Mouse (Mus musculus) adrenal gland, postnatal 14 days (tissue): Measurements from ENCODE around the gene Tnxb. TPM values are rescaled to one million over a fixed set of nuclear protein-coding genes. Genes with fewer than 3 reads are reported as not detected.
A peak's percentile ranks its signal among the peaks of the same experiment; 100 is the strongest.

Source experiments
- DNase-seq: peaks from one replicate; pipeline ENCODE4 v3.0.0; 2021; ENCODE audit warnings: mixed read lengths
- total RNA-seq: library from RNA; stranded (reverse); gene quantifications from 2 replicates; pipeline ENCODE4 v1.2.3, GENCODE M21; 2021

The Tnxb gene
- total RNA-seq, 1 experiment from 2014 or later, result 39.8 TPM

DNA sequence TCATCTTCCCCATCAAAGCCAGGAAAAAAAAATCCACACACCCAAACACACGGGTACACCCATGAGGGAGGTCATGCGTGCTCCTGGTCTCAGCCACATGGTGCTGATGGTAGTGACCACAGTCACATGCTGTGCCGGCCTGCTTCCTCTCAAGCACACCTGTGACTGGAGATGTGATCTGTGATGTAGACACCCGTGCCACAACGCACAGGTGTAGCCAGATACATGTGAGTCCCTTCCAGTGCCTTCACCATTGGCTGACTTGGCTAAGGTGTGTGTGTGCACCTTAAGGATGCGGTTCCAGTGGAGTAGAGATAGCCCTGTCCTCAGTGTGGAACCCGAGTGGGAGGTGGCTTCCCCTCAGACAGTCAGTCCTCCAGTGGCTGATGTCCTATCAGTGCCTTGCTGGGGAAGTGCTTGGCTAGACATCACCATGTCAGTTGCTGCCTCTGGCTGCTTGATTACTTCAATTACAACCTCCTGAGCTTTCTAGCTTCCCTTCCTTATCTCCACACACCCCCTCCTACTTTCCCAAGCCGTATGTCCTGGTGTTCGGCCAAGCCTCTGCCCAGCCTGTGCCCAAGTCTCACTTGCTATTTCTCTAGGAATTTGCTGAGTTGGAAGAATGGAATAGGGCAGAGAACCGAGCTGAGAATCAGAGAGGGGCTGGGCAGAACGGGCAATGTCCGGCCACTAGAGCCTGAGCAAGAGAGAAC lies 11.0 kb upstream of the Tnxb start:
- no peak for DNase-seq

DNA sequence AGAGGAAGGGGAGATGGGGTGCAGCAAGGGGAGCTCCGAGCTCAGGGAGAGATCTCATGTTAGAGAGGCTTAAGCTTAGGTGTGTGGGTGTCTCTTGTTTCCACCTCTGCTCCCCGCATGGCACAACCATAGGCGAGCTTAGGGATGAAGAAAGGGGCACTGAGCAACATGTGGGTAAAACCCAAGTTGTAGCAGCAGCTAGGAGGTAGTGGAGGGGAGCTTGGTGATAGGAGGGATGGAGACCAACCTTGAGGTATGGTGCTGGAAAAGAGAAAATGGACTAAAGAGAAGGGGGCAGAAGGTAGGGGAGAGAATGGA lies 10.5 kb upstream of the Tnxb start:
- no peak for DNase-seq

DNA sequence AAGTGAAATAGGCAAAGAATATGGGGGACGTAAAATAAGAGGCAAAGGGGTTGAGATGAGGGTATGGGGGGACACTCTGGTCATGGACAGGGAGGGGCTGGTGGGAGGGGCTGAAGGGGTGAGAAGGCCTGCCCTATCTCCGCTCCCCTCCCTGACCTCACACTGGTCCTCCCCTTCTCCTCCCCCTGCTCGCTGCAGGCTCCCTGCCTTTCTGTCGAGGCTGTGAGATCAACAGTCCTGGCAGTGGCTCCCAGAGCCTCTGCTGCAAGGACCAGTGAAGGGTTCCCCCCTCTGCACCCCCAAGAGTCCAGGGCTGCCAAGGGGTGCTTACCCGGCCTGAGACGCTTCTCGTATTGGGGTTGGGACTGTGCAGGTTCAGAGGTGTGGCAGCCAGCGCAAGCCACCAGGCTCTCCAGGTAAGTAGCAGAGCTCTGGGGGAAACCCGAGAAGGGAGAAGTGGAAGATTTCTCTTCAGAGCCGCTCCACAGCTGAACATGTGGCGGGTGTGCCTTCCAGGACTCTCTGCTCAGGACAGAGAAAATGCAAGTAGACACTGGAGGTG lies 10.0 kb upstream of the Tnxb start:
- no peak for DNase-seq

DNA sequence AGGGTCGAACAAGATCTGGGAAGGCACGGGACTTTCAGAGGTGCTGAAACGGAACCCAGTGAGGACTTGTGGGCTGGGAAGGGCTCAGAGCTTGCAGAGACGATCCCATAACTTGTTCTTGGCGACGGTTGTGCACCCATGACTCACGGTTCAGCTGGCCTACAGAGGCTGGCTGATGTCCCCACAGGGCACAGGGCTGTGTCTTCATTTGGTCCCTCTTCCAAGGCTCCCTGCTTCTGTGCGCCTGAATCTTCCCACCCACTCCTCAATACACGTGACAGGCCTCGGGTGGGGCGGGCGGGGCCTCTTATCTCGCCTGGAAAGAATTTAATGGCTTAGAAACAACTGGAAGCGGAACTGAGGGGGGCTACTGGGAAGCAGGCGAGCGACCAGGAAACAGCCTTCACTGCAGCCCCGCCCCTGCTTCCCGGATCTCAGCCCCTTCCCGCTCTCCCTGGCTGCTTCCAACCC lies 9.2 kb upstream of the Tnxb start:
- DNase-seq, result peak; percentile 74

DNA sequence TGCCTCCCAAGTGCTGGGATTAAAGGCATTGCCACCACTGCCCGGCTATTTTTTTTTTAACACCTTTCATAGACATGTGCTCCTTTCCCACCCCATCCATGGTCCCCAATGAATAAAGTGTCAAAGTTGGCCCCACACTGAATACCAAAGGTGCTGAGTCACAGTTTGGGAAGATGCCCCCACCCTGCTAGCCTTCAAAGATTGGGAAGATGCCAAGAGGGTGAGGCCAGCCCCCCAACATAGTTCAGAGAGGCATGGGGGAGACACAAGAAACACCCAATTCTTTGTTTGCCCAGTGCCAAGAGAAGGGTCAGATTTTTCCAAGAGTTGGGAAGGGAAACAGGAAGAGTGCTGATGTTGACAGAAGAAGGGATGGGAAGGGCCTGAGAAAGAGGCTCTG lies 7.9 kb upstream of the Tnxb start:
- no peak for DNase-seq

DNA sequence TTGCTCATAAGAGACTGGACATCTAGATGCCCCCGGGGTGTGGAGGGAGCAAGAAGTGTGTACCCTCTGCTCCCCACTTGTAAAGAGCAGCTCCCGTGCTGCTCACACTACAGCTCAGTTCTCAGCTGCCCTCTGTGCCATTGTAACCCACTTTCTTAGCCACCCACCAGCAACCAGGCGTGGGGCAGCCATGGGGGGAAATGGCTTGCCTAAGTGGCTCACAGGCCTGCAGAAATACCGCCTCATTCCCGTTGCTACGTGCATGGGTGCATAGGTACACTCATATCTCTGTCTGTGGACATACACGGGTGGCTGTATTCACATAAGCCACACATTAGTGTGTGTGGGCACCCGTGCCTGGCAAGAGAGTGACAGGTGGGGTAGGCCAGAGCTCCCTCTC lies 7.4 kb upstream of the Tnxb start:
- DNase-seq, result no peak

DNA sequence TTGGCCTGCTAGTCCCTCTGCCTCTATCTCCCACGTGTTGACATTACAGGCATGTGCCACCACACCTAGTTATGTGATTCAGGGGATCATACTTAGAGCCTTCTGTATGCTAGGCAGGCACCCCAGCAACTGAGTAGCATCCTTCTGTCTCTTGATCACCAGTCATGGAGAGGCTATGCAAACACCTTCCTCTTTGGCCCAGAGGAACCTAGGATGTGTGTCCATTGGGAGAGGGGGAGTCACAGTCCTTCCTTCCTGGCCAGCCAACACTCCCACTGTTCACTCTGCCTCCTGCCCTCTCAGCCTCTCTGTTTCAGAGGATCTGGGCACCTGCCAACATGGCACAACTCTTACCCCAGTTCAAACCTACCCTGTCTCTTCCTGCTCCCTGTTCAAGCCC lies 6.8 kb upstream of the Tnxb start:
- DNase-seq, result no peak

DNA sequence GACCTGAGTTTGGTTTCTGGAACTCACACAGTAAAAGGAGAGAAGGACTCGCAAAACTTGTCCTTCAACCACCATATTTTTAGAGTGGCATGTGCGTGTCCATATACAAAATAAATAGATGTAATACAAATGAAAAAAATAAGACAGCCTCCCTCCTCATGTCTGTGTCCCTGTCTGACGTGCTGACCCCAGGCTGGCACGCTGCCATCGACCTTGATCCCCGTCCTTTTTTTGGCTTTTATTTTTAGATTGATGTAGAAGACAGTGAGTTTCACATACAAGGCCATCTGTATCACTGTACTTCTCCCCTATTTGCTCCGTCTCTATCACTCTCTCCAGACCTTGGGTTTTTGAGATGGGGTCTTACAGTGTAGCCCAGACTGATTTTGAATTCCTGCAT lies 5.9 kb upstream of the Tnxb start:
- peak; percentile 63 for DNase-seq

DNA sequence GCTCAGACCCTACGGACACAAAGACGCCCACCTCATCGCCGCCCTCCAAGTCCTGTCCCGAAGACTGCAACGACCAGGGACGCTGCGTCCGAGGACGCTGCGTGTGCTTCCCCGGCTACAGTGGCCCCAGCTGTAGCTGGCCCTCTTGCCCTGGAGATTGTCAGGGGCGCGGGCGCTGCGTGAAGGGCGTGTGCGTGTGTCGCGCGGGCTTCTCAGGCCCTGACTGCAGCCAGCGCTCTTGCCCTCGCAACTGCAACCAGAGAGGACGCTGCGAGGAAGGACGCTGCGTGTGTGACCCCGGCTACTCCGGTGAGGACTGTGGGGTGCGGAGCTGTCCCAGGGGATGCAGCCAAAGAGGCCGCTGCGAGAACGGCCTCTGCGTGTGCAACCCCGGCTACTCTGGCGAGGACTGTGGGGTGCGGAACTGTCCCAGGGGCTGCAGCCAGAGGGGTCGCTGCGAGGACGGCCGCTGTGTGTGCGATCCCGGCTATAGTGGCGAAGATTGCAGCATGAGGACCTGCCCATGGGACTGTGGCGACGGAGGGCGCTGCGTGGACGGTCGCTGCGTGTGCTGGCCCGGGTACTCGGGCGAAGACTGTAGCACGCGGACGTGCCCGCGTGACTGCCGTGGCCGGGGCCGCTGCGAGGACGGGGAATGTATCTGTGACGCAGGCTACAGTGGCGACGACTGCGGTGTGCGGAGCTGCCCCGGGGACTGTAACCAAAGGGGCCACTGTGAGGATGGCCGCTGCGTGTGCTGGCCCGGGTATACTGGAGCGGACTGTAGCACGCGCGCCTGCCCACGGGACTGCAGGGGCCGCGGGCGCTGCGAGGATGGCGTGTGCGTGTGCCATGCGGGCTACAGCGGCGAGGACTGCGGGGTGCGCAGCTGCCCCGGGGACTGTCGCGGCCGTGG lies 1.1 kb downstream of the Tnxb start:
- DNase-seq, result no peak

DNA sequence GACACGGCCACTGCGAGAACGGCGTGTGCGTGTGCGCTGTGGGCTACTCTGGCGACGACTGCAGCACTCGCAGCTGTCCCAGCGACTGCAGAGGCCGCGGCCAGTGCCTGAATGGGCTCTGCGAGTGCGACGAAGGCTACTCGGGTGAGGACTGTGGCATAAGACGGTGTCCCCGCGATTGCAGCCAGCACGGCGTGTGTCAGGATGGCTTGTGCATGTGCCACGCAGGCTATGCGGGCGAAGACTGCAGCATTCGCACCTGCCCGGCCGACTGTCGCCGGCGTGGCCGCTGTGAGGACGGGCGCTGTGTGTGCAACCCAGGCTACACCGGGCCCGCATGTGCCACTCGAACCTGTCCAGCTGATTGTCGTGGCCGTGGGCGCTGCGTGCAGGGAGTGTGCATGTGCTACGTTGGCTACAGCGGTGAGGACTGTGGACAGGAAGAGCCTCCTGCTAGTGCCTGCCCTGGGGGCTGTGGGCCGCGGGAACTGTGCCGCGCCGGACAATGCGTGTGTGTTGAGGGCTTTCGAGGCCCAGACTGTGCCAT lies 2.0 kb downstream of the Tnxb start:
- DNase-seq, result no peak

DNA sequence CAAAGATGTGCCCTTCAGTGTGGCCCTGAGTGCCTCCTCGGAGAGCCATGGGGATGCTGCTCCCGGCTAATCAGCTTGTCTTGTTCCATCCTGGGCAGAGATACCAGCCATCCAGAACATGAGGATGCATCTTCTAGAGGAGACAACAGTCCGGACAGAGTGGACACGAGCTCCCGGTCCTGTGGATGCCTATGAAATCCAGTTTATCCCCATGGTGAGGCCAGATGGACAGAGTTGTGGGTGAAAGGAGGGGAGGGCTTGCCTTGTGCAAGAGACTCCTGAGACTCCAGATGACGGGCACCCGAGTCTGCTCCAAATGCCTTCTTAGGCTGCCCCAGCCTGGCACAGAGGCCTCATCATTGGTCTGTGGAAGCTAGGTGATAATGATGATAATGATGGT lies 2.8 kb downstream of the Tnxb start:
- DNase-seq, result no peak

DNA sequence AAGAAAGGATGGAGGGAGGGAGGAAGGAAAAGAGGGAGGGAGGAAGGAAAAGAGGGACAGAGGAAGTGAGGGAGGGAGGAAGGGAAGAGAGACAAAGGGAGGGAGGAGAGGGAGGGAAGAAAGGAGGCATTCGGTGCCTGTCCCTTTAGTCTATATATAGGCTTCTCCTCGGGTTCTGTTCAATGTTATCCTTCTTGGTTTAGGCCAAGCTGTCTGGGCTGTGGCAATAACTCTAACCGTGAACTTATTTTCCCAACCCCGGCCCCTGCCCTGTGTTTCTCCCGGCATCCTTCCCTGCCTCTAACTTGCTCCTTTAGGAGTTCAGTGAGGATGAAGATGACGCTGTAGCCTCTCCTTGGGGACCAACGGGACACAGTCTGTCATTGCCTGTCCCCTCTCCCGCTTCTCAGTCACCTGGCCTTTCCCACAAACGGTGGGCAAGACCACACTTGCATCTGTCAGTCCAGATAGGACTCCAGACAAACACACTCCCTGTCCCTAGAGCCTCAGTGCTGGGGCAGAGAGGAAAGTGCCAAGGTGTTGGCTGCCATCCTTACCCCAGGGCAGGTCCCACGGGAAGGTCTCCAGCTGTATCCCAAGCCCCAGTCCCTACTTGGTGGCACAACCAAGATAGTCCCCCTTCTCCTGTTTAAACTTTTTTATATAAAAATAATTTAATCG lies 4.3 kb downstream of the Tnxb start:
- no peak for DNase-seq

DNA sequence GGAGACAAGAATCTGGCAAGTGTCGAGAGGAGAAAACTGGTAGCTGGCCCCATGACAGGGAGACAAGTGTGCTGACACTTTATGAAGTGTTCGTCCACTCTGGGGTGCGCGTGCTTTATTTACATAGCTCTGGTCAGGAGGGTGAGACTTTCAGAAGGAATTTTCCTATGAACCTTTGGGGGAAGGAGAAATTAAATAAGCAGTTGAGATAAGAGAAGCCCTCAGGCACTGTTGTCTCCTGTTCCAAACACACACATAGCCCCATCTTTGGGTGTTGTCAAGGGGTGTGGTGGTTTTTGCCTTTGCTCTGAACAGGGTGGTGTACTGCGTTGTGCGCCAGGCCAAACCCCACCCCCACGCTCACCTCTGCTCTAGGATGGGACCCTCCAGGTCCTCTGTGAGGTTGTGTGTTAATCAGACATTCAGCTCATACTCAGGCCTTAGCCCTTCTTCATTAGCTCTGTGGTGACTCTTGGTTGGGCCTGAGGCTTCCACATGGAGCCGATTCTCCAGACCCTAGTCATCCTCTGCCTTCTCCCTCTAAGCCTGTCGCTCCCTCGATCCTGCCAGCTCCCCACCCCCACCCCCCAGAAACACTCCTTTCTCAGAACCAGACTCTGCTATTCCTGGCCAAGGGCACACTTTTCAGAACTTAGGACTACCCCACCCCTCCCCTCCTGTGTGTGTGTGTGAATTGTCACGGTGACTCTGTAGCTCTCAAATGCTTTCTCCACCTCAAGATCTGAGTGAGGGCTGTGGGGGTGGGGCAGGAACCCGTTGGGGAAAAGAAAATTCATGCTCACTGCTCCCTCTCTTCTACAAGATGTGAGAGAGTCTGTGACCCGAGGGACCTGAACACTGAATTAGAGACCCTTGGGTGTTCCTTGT lies 5.1 kb downstream of the Tnxb start:
- DNase-seq, result no peak

DNA sequence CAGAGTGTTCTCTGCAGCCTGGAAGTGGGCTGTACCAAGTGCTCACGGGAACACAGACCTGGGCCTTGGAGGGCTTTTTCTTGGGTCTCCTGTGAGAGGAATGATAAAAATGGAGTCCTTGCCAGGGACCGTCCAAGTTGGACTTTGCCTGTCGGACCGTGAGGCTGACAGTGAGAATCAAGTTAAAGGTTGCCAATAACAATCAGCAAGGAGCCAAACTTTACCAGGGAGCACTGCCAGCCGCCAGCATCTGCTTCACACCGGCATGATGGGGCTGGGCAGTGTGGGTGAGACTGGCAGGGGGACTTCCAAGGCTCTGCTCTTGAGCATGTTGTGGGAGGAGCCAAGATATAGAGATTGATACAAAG lies 5.7 kb downstream of the Tnxb start:
- no peak for DNase-seq

DNA sequence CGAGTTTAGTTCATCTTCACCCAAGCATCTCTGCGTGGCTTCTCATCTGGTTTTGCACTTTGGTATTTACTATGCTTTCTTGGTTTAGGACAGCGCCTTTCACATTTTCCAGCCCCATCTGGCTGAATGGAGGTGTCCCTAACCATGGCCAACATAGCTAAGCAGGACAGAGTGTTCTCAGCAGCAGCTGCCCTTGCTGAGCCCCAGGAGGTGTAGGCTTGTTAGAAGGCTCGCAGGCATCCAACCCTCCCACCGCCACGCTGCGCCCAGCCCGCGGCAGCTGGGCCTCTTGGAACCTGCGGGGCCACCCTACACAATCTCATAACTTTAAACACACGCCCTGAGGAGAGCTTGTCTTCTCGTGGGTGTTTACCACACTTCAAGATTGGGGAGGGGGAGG lies 6.3 kb downstream of the Tnxb start:
- no peak for DNase-seq

DNA sequence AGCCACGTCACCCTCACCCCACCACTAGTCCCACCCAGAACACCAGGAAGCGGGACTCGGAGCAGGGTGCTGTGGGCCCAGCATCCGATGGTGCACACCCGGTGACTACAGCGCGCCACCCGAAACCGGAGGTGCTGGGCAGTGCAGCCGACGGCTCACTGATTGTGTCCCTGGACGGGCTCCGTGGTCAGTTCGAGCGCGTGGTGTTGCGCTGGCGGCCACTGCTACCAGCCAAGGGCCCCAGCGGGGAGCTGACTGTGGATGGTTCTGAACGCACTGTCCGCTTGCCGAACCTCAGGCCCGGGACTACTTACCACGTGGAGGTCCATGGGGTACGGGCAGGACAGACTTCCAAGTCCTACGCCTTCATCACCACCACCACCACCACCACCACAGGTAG lies 9.9 kb downstream of the Tnxb start:
- no peak for DNase-seq

DNA sequence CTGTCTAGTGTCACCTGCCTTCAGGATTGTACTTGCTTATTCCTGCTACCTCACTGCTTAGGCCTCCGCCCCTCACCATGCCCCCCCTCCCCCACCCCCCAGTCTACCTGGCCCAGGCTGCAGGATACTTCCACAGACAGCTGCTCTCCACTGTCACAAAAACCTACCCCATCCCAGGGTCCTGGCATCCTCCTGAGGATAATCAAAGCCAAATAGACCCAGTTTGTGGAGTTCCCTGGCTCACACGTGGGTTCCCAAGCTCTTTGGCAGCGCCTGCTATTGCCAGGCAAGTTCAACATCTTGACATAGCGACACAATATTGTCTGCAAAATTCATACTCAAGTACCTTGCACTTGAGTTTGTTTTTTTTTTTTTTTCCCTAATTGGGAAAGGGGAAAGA lies 10.3 kb downstream of the Tnxb start:
- DNase-seq, result no peak

DNA sequence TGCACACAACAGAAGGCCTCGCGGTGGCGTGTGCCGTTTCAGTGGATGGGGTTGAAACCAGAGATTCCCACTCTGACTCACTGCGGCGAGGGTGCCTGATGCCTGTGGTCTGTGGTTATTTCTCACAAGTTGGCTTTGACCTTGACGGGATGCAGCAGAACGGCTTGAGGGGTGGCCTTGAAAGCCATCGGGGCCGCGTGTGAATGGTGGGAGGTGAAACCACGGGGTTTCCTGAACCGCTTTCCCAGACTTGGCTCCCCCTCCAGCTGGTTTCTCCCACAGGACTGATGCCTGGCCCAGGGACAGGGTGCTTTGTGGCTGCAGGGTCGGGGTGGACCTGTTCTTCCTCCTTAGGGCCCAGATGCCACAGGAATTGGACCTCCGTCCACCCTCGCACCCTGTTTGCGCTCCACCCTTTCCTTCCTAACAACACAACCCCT lies 10.8 kb downstream of the Tnxb start:
- DNase-seq, result peak; percentile 72

DNA sequence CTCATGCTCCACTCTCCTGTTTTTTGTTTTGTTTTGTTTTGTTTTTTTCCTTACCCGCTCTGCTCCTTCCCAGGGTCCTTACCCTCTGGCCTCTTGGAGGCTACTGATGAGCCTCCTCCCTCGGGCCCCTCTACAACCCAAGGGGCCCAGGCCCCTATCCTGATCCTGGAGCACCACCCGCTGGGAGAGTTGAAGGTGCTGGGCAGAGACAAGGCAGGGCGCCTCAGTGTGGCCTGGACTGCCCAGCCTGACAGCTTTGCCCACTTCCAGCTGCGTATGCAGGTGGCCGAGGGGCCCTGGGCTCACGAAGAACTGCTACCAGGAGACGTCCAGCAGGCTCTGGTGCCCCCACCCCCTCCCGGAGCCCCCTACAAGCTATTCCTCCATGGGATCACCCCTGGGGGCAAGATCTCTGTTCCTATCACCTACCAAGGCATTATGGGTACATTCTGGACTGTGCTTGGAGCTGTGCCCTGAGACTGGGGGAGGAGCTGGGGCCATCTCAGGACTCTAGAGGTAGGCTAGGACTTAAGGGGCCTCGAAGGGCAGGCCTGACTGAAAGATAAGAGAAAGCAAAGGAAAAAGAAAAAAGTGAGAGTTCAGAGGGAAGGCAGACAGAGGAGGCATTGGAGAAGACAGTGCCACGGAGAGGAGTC lies 11.7 kb downstream of the Tnxb start:
- DNase-seq, result peak; percentile 45

DNA sequence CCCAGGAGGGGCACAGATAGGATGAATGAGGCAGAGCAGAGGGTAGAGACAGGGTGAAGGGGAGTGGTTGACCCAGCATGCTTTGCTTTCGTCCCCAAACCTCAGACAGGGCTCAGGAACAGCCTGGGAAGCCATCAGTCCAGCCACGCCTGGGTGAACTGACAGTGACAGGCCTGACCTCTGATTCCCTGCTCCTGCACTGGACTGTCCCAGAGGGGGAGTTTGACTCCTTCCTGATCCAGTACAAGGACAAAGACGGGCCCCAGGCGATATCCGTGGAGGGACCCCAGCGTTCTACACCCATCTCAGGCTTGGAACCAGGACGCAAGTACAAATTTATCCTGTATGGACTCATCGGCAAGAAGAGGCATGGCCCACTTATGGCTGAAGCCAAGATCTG lies 12.8 kb downstream of the Tnxb start:
- no peak for DNase-seq

DNA sequence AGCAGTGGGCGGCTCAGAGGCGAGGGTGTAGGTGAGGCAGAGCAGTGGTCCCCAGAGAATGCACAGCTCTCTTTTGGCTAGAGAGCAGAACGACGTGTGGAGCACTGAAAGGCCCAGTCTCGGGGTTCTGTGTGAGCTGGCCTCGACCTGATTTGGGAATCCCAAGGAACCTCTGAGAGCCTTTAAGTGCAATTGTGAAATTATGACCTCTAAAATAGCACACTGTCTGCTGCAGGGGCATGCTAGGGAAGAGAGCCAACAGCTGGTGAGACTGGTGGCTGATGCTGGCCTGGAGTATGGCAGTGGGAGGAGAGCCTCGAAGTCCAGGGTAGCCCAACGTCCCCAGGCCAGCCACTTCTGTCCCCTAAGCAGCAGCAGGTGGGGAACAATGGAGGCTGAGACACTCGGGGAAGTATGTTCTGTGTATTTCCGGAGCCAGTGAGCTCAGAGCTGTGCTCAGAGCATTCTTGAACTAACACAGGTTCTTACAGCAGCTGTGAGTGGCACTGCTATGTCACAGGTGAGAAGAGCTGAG lies 13.4 kb downstream of the Tnxb start:
- DNase-seq, result peak; percentile 22
